Mouse (Mus musculus) forebrain, postnatal 0 days (tissue): ENCODE measurements around the gene Dgki. TPM values are rescaled to one million over a fixed set of nuclear protein-coding genes. Genes with fewer than 3 reads are reported as not detected.

Source experiments
- ATAC-seq: fragments of 200-750 bp; cut with Nextera tagmentation; 2 replicates; pipeline ENCODE4 v1.8.0; 2017; ENCODE audit warnings: mild to moderate bottlenecking, moderate library complexity
- DNase-seq: peaks from one replicate; pipeline ENCODE4 v3.0.0-alpha.2; 2015
- H3K27ac ChIP-seq: fragments of 300-500 bp; sonication (generic); 2 replicates; pipeline ENCODE4 v1.5.1; 2014; ENCODE audit warnings: low read depth, mild to moderate bottlenecking, antibody characterized with exemption, low read length, moderate library complexity, mixed read lengths
- H3K27me3 ChIP-seq: fragments of 300-500 bp; sonication (generic); 2 replicates; pipeline ENCODE4 v1.6.1; 2014; ENCODE audit warnings: mild to moderate bottlenecking, low read length, mixed read lengths; ENCODE audit not compliant: insufficient read depth
- H3K36me3 ChIP-seq: fragments of 300-500 bp; sonication (generic); 2 replicates; pipeline ENCODE4 v1.6.1; 2014; ENCODE audit warnings: mild to moderate bottlenecking, moderate library complexity; ENCODE audit not compliant: insufficient read depth
- H3K4me1 ChIP-seq: fragments of 300-500 bp; sonication (generic); 2 replicates; pipeline ENCODE4 v1.6.1; 2014; ENCODE audit warnings: antibody characterized with exemption; ENCODE audit not compliant: insufficient read depth
- H3K4me2 ChIP-seq: fragments of 300-500 bp; sonication (generic); 2 replicates; pipeline ENCODE4 v1.6.1; 2014; ENCODE audit warnings: low read depth, mild to moderate bottlenecking, moderate library complexity
- H3K4me3 ChIP-seq: fragments of 300-500 bp; sonication (generic); 2 replicates; pipeline ENCODE4 v1.5.1; 2014; ENCODE audit warnings: low read depth, low read length, mixed read lengths
- H3K9ac ChIP-seq: fragments of 300-500 bp; sonication (generic); 2 replicates; pipeline ENCODE4 v1.6.1; 2014; ENCODE audit warnings: mild to moderate bottlenecking
- H3K9me3 ChIP-seq: fragments of 300-500 bp; sonication (generic); 2 replicates; pipeline ENCODE4 v1.6.1; 2016; ENCODE audit warnings: low read length
- CTCF ChIP-seq: sonication (generic); IDR thresholded peaks from 2 replicates; pipeline ENCODE4 v1.5.1; 2016; ENCODE audit warnings: antibody characterized with exemption, control low read depth, low read depth
- WGBS: fragments of 180-500 bp; shearing (Covaris S2); extraction: QIAGEN DNeasy Blood & Tissue Kit; methylation state at CpG from one replicate; pipeline ENCODE4 v1.1.7; 2014; 5-methylcytosine and 5-hydroxymethylcytosine counted together
- polyA plus RNA-seq: library from polyadenylated mRNA; unstranded; fragments of >200 nt; fragmentation: Nextera tagmentation; extraction: Ambion mirVana; gene quantifications from 2 replicates; pipeline ENCODE4 v1.2.1, GENCODE M21; 2015
- total RNA-seq: library from RNA; depleted of rRNA; stranded (reverse); fragments of >200 nt; gene quantifications from 2 replicates; pipeline ENCODE4 v1.2.3, GENCODE M21; 2014

Gene Dgki
- total and polyA plus RNA-seq, 2 experiments from 2014 or later, result 5.5 to 34.0 TPM

DNA sequence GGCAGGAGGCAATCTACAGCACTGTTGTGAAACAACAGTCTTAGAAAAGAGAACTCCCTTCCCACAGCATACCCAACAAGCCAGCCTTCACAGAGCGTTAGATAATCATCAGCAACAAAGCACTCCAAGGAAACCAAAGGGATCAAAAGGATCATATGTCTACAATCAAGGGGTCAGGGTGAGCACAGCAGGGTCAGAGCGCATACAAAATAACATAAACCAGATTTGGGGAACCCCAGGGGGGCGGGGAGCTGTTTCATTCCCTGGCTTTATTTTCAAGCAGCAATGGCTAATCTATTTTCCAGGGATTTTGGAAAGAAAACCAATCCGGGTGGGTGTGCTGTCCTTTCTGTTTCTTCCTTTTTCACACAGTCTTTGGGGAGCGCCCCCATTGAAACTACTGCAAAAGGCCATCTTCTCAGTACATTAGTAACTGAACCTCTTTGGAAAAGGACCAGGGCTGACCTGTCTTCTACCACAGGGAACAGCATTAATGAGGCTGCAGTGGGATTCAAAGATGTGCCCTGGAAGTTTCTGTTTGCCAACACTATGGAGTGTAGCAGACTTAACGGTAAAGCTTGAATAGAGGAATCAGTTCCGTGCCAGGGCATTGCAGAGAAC, 419.2 kb downstream of the Dgki start:
- H3K4me1 ChIP-seq, result peaks cover 14% of the 10 kb centered on the region; the same call in 1 of the 2 replicates
- peak; percentile 8 for DNase-seq
- no peak overlapping the region for H3K4me2 ChIP-seq
- WGBS, result 13% methylated on average over 7 of the region's 7 CpGs
- H3K27me3 ChIP-seq, result no peaks in the 10 kb centered on the region
- H3K36me3 ChIP-seq, result no peaks in the 10 kb centered on the region
- no peak for TF ChIP-seq CTCF
- H3K9ac ChIP-seq, result no peak overlapping the region
- H3K27ac ChIP-seq, result 0 out of 2 replicates have a peak overlapping the region, but pooled peaks have one; percentile 11
- H3K9me3 ChIP-seq, result no peaks in the 10 kb centered on the region
- no peak overlapping the region for H3K4me3 ChIP-seq
- peak; percentile 23; the same call in 1 of the 2 replicates for ATAC-seq

GRCm38 (mm10) chr6:36877399-36877798, 422.6 kb downstream of the Dgki start:
- Histone ChIP-seq H3K36me3 (no peaks in the 10 kb centered on the region), H3K27ac (no peak overlapping the region), H3K4me3 (no peak overlapping the region), H3K27me3 (no peaks in the 10 kb centered on the region), H3K9ac (no peak overlapping the region), H3K4me2 (no peak overlapping the region), H3K4me1 (peaks cover 14% of the 10 kb centered on the region; the same call in 1 of the 2 replicates), H3K9me3 (no peaks in the 10 kb centered on the region)
- no peak for DNase-seq
- no peak for TF ChIP-seq CTCF
- no peak for ATAC-seq
- WGBS, result 77% methylated on average over 4 of the region's 4 CpGs

DNA sequence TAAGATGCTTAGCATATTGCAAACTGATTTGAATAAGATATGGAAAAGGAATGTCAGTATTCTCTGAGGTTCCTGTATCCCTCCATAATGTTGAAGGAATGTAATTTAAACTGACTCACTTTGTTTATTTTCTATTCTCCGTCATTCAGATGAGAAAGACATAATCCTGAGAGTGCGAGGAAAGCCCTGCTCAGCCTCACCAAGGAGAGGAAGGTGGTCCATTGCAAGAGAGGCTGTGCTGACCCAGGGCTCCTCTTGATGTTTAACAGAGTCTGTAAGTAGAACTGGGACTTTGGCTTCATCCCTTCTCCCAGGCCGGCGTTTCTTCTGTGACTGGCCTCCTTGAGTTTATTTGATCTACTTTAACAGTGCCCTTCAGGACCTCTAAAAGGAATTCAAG, 423.6 kb downstream of the Dgki start:
- Histone ChIP-seq H3K9me3 (no peaks in the 10 kb centered on the region), H3K27me3 (no peaks in the 10 kb centered on the region), H3K4me3 (no peak overlapping the region), H3K36me3 (no peaks in the 10 kb centered on the region), H3K9ac (no peak overlapping the region), H3K4me2 (no peak overlapping the region), H3K4me1 (peaks cover 9% of the 10 kb centered on the region; the same call in 1 of the 2 replicates), H3K27ac (0 out of 2 replicates have a peak overlapping the region, but pooled peaks have one; percentile 24)
- WGBS, result 16% methylated on average over 4 of the region's 4 CpGs
- DNase-seq (peak; percentile 2), ATAC-seq (peak; percentile 64; the same call in 1 of the 2 replicates)
- TF ChIP-seq CTCF, result no peak

- DNase-seq (peak; percentile 26), ATAC-seq (peak; percentile 57; the same call in 1 of the 2 replicates)
- Histone ChIP-seq H3K27ac (no peak overlapping the region), H3K27me3 (no peaks in the 10 kb centered on the region), H3K9ac (no peak overlapping the region), H3K36me3 (no peaks in the 10 kb centered on the region), H3K4me1 (peaks cover 7% of the 10 kb centered on the region; the same call in 1 of the 2 replicates), H3K9me3 (no peaks in the 10 kb centered on the region), H3K4me2 (no peak overlapping the region), H3K4me3 (no peak overlapping the region)
- 12% methylated on average over 5 of the region's 5 CpGs for WGBS
- TF ChIP-seq CTCF, result no peak
Measured at GRCm38 (mm10) chr6:36875926-36876325, 424.1 kb downstream of the Dgki start.

GRCm38 (mm10) chr6:36872876-36873275, 427.1 kb downstream of the Dgki start:
- Histone ChIP-seq H3K4me2 (no peak overlapping the region), H3K27me3 (no peaks in the 10 kb centered on the region), H3K9me3 (no peaks in the 10 kb centered on the region), H3K36me3 (no peaks in the 10 kb centered on the region), H3K4me3 (no peak overlapping the region), H3K9ac (no peak overlapping the region), H3K4me1 (peaks cover 7% of the 10 kb centered on the region; the same call in 1 of the 2 replicates), H3K27ac (no peak overlapping the region)
- 86% methylated on average over 3 of the region's 3 CpGs for WGBS
- DNase-seq (no peak), ATAC-seq (no peak)
- TF ChIP-seq CTCF, result no peak

DNA sequence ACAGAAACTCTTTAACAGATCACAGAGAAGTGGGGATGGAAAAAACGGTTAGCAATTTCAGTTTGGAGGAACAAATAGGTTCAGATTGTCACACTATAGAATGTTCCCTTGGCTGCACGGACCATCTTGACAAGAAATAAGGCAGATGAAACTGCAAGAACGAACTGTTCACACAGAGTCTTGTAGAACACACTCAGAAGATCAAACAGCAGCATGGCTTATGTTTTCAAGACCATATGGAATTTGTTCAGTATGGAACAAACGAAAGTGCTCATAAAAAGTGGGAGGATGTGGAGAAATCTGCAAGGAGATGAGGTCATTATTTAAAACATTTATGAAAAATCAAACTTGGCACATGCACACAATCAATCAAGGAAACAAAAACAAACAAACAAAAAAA, 431.8 kb downstream of the Dgki start:
- no peak overlapping the region for H3K9ac ChIP-seq
- TF ChIP-seq CTCF, result no peak
- no peaks in the 10 kb centered on the region for H3K27me3 ChIP-seq
- no peaks in the 10 kb centered on the region for H3K36me3 ChIP-seq
- no peaks in the 10 kb centered on the region for H3K4me1 ChIP-seq
- no peak for ATAC-seq
- no peak overlapping the region for H3K27ac ChIP-seq
- no peak overlapping the region for H3K4me3 ChIP-seq
- H3K9me3 ChIP-seq, result no peaks in the 10 kb centered on the region
- 67% methylated on average over 4 of the region's 4 CpGs for WGBS
- no peak overlapping the region for H3K4me2 ChIP-seq
- peak; percentile 2 for DNase-seq

GRCm38 (mm10) chr6:36858258-36859041, 441.5 kb downstream of the Dgki start:
- H3K4me2 ChIP-seq, result no peak overlapping the region
- DNase-seq (peak; percentile 11), ATAC-seq (peak; percentile 53)
- H3K27ac ChIP-seq, result peak overlapping the region; percentile 42; the same call in 1 of the 2 replicates
- H3K4me1 ChIP-seq, result 0 out of 2 replicates have a peak, but pooled peaks cover 2% of the 10 kb centered on the region
- H3K9ac ChIP-seq, result no peak overlapping the region
- no peak overlapping the region for H3K4me3 ChIP-seq
- H3K9me3 ChIP-seq, result no peaks in the 10 kb centered on the region
- 30% methylated on average over 3 of the region's 3 CpGs for WGBS
- no peaks in the 10 kb centered on the region for H3K27me3 ChIP-seq
- peaks cover 4% of the 10 kb centered on the region; the same call in 1 of the 2 replicates for H3K36me3 ChIP-seq
- peak; percentile 21 for TF ChIP-seq CTCF
